Mouse (Mus musculus) heart, adult 11 months (tissue): ENCODE data around the gene Cep135.

Experiments used
- DNase-seq: peaks from one replicate; pipeline ENCODE4 v3.0.0; 2022

The Cep135 gene

GRCm38 (mm10) chr5:76588551-76589283, at the start of gene Cep135:
Cep135 (plus strand) TSS chr5:76588698.
- peak; percentile 99 for DNase-seq

DNA sequence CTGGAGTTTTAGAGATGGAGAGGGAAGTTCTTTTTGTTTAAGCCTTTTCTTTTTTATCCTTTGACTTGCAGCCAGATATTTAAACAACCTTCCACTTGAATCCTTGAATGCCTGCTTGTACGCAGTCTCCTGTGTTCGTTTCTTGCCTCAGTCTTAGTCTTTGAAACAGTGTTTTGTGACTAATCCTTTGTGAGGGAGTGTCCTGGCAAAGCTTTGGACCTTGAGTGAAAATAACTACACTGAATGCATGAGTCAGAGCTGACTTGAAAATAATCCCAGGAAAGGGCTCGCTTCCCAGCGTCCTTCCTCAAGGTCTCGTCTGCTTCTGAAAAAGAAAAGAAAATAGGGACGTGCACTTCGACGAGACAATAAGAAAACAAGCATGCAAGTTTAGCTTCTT, 48.3 kb upstream of the Cep135 start:
- peak; percentile 91 for DNase-seq

- no peak for DNase-seq
Observed at GRCm38 (mm10) chr5:76540842-76541241, 47.7 kb upstream of the Cep135 start.

- DNase-seq = no peak
Observed at GRCm38 (mm10) chr5:76543200-76543599, 45.3 kb upstream of the Cep135 start.

DNA sequence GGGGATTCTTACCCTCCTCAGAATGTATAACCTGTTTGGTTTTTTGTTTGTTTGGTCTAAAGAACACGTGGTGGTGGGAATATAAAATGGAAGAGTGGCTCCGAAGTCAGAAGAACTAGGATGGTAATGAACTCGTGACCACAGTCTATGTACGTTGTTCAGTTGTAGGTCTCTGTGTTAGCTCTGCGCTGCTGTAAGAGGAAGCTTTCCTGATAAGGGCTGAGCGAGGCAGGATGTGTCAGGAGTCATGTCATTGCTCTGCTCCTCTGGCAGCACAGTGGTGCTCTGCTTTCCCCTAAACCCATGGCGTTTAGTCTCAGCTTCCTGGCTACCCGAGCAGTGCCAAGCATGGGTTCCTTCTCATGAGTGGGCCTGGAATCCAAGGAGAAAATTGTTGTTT, 38.1 kb upstream of the Cep135 start:
- peak; percentile 55 for DNase-seq

GRCm38 (mm10) chr5:76565321-76565720, 23.2 kb upstream of the Cep135 start:
- DNase-seq = peak; percentile 89

DNA sequence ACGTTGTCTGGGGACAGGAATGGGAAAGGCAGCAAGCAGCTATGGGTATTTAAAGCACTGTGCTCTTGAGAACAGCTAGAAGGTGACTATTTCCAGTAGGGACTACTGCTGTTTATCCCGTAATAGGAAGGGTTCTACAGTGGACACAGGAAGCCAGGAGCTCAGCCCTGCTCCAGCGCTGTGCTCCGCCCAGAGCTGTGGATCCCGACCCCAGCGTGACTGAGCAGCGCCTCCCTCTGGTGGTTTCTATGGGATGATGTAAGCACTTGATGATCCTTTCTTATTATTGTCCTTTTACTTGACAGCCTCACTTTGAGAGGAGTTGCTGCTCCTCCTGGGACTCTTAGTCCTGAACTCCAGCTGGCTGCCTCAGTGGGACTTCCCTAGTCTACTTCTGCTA, 14.2 kb upstream of the Cep135 start:
- DNase-seq = peak; percentile 59

DNA sequence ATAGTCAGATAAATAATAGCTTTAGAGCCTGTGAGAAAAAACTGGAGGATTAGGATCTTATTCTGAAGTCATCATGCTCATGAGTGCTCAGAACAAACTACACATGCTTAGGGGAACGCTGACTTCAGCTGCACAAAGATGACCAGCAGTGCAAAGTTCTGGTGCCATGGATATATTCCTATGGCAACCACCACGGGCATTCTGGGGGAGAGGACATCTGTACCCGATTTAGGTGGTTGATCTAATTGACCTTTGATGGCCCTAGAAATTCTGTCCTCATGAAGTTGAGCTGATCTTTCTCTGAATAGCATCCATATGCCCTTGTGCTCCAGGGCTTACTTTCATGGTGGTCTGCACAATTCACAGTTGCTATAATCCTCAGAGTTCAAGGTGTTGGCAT, 11.5 kb upstream of the Cep135 start:
- DNase-seq = peak; percentile 63

DNA sequence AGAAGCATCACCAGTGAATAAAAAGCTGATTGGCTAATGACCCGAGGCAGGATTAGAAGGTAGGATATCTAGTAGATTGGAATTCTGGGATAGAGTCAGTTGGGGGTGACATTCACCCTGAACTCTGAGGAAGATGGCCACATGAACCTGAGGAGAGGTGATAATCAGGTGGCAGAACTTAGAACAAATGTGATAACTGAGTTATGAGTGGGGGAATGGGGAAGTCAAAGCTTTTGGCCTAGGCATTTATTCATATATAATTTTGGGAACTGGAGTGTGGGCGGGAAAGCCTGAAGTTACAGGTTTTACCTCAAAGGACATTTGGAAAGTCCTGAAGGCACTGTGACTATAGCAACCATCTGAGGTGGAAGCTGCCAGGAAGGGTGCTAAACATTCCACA, 3.1 kb upstream of the Cep135 start:
- peak; percentile 23 for DNase-seq

DNA sequence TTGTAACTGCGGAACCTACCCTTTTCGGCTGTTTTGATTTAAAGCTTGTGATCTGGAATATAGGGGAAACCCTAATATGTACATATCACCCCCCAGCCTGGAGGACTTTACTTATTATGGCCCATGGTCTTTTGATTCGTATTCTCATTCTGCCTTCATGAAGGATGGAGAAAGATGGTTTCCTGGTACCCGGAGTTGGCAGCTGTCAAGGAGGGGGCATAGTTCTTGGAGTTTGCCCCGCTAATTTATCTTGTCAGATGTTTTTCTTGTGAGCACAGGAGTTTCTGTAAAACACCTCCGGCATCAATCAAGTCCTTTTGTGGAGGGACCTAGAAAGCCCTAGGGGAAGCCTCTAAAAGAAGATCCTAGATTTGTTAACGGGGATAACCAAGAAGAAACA, 813 bp downstream of the Cep135 start:
- DNase-seq = no peak

DNA sequence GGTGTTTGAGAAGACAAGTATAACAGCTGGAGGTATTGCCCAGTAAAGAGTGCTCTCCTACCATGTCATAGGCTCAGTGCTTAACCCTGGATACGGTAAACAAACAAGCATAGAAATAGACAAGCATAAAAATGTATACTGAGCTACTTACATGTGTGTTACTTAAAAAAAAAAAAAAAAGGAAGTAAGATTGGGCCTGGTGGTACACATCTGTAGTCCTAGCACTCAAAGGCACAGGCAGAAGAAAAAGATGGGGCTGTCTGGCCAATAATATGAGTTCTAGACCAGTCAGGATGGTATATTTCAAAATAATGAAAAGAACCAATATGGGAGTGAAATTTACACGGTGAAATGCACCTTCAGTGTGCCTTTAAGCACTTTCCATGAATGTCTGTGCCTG, 1.5 kb downstream of the Cep135 start:
- no peak for DNase-seq

- DNase-seq = no peak
Observed at GRCm38 (mm10) chr5:76591885-76592284, 3.4 kb downstream of the Cep135 start.

- DNase-seq = no peak
Observed at GRCm38 (mm10) chr5:76609702-76610370, 21.3 kb downstream of the Cep135 start.

- peak; percentile 23 for DNase-seq
Observed at GRCm38 (mm10) chr5:76612867-76613499, 24.5 kb downstream of the Cep135 start.

- DNase-seq = peak; percentile 33
Observed at GRCm38 (mm10) chr5:76615276-76615675, 26.8 kb downstream of the Cep135 start.

- DNase-seq = peak; percentile 77
Observed at GRCm38 (mm10) chr5:76616196-76616747, 27.8 kb downstream of the Cep135 start.

- DNase-seq = no peak
Observed at GRCm38 (mm10) chr5:76618750-76619149, 30.3 kb downstream of the Cep135 start.

DNA sequence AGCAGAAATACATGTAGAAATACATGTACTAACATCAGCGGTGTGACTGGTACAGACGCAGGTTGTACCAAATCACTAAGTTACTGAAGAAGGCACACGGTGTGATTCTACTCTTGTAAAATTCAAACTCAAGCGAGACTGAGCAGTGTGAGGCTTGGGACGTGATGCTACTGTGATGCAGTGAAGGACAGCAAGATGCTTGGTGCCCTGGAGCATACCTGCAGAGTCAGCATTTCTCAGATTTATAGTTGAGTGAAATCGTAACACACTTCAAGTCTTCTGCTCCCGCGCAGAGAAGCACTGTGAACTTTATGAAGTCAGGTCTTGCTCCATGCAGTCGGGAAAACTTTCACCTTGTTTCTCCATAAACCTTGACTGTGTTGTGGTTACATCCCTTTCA, 35.3 kb downstream of the Cep135 start:
- DNase-seq = peak; percentile 45

GRCm38 (mm10) chr5:76627770-76628169, 39.3 kb downstream of the Cep135 start:
- peak; percentile 34 for DNase-seq

- DNase-seq = peak; percentile 70
Observed at GRCm38 (mm10) chr5:76634012-76634411, 45.5 kb downstream of the Cep135 start.

GRCm38 (mm10) chr5:76635592-76635991, 47.1 kb downstream of the Cep135 start:
- peak; percentile 77 for DNase-seq

- DNase-seq = no peak
Observed at GRCm38 (mm10) chr5:76642076-76642475, 53.6 kb downstream of the Cep135 start.

DNA sequence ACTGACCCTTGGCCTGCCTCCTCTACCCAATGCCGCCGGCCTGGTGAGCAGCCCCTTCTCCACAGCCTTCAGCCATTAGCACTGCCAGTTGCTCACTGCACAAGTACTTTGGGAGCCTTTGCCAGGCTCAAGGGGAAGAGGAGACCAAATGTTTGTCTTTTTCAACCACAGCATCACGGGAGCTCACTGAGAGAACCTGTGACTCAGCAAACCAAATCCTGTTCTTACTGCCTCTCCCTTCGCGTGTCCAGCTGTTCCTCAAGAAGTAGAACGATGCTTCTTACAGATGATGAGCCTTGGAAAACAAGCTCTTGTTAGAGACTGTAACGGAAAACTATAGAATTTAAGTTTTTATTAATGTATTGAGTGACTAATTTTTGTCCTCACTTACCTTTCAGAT, 55.7 kb downstream of the Cep135 start:
- DNase-seq = peak; percentile 9
